Mouse (Mus musculus) G1E (cell line): ENCODE measurements around the gene Dnmt3b.

ENCODE experiments used
- CTCF ChIP-seq: IDR thresholded peaks from 2 replicates; pipeline ENCODE4 v1.5.1; 2012; ENCODE audit warnings: low read depth, low read length, inconsistent platforms, mixed read lengths
- GATA1 ChIP-seq: IDR thresholded peaks from 2 replicates; pipeline ENCODE4 v1.6.1; 2012; ENCODE audit warnings: borderline replicate concordance, low read length, inconsistent platforms, mixed read lengths

DNA sequence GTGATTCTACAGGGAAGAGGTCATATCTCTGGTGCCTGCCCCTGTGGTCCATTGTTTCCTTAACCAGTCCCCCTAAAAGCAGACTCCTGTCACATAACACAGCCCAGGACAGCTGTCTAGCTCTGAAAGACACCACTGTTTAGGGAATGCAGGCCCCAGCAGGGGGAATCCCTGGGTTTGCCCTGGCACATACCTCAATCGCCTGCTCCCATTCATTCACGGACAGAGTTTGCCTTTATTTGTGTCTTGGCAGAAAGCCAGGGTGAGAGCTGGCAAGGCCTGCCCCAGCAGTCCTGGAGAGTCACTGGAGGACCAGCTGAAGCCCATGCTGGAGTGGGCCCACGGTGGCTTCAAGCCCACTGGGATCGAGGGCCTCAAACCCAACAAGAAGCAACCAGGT lies 64.0 kb downstream of the Dnmt3b start:
- TF ChIP-seq GATA1 (no peak), CTCF (no peak)
